Mouse (Mus musculus) limb, embryonic 11.5 days (tissue): ENCODE results near the gene Brf1. TPM values are rescaled to one million over a fixed set of nuclear protein-coding genes. Genes with fewer than 3 reads are reported as not detected.

Experiments used
- ATAC-seq: fragments of 200-750 bp; cut with Nextera tagmentation; 2 replicates; pipeline ENCODE4 v1.8.0; 2017; ENCODE audit warnings: low read depth; ENCODE audit not compliant: insufficient number of reproducible peaks, low FRiP score, low TSS enrichment
- DNase-seq: peaks from one replicate; pipeline ENCODE4 v3.0.0-alpha.2; 2015; ENCODE audit warnings: low spot score
- H3K27ac ChIP-seq: fragments of 300-500 bp; sonication (generic); replicated peaks from 2 replicates; pipeline ENCODE4 v1.5.1; 2014; ENCODE audit warnings: low read depth, mild to moderate bottlenecking, low read length
- H3K27me3 ChIP-seq: fragments of 300-500 bp; sonication (generic); 2 replicates; pipeline ENCODE4 v1.6.1; 2014; ENCODE audit warnings: mild to moderate bottlenecking, low read length, mixed read lengths; ENCODE audit not compliant: control insufficient read depth, insufficient read depth
- H3K36me3 ChIP-seq: fragments of 300-500 bp; sonication (generic); 2 replicates; pipeline ENCODE4 v1.6.1; 2014; ENCODE audit warnings: mild to moderate bottlenecking, low read length, moderate library complexity, mixed read lengths; ENCODE audit not compliant: control insufficient read depth, insufficient read depth
- H3K4me1 ChIP-seq: fragments of 300-500 bp; sonication (generic); 2 replicates; pipeline ENCODE4 v1.6.1; 2014; ENCODE audit warnings: low read length, mixed read lengths; ENCODE audit not compliant: control insufficient read depth, insufficient read depth
- H3K4me2 ChIP-seq: fragments of 300-500 bp; sonication (generic); 2 replicates; pipeline ENCODE4 v1.6.1; 2014; ENCODE audit warnings: low read depth, mild to moderate bottlenecking, moderate library complexity; ENCODE audit not compliant: severe bottlenecking
- H3K4me3 ChIP-seq: fragments of 300-500 bp; sonication (generic); 2 replicates; pipeline ENCODE4 v1.5.1; 2014; ENCODE audit warnings: low read depth, low read length
- H3K9ac ChIP-seq: fragments of 300-500 bp; sonication (generic); 2 replicates; pipeline ENCODE4 v1.6.1; 2014; ENCODE audit warnings: mild to moderate bottlenecking, low read length
- H3K9me3 ChIP-seq: fragments of 300-500 bp; sonication (generic); 2 replicates; pipeline ENCODE4 v1.6.1; 2016; ENCODE audit warnings: low read length; ENCODE audit not compliant: control insufficient read depth
- WGBS: fragments of 180-500 bp; shearing (Covaris S2); extraction: QIAGEN DNeasy Blood & Tissue Kit; methylation state at CpG from one replicate; pipeline ENCODE4 v1.1.7; 2014; 5-methylcytosine and 5-hydroxymethylcytosine counted together
- microRNA-seq: library from miRNA; unstranded; fragments of <30 nt; microRNA quantifications from one replicate; pipeline ENCODE4, GENCODE M21; 2016
- polyA plus RNA-seq: library from polyadenylated mRNA; unstranded; fragments of >200 nt; fragmentation: Nextera tagmentation; extraction: Ambion mirVana; gene quantifications from 2 replicates; pipeline ENCODE4 v1.2.1, GENCODE M21; 2014

The Brf1 gene
- polyA plus RNA-seq, 1 experiment from 2014 or later = 58.8 TPM

DNA sequence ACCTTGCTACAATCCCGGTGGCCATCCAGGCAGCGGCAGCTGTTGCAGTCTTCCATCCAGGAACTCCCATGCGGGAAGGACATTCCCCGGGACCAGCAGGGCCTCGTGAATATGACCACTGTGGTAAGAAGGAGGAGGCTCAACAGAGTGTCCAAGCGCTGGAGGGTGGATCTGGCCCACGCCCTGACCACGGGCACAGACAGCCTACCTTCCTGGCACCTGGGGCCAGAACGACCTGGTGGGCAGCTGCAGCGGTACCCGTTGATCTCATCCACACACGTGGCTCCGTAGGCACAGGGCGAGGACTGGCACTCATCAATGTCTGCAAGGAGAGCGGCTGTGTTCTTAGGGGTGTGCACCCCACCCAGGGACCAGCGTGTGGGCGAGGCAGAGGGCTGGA lies 88.8 kb downstream of the Brf1 start:
- Histone ChIP-seq H3K27ac (no peak overlapping the region), H3K4me1 (no peaks in the 10 kb centered on the region), H3K27me3 (no peaks in the 10 kb centered on the region; the same call in 1 of the 2 replicates), H3K9ac (no peak overlapping the region), H3K4me3 (no peak overlapping the region), H3K4me2 (no peak overlapping the region), H3K9me3 (no peaks in the 10 kb centered on the region), H3K36me3 (no peaks in the 10 kb centered on the region)
- DNase-seq (no peak), ATAC-seq (no peak)
- 92% methylated on average over 17 of the region's 17 CpGs for WGBS

Small RNA genes within 50 kb of the gene (microRNA-seq; reads per million reads assigned to microRNA genes)
- not detected for gene Mir6941

Other genes with a start within 250 kb of the Brf1 start
- gene Pld4, start 240.0 kb downstream of the Brf1 start, polyA plus RNA-seq = 2.8 TPM in 2 replicates
- 0.17 and 0.40 TPM in 2 replicates for gene Ahnak2, start 198.0 kb downstream of the Brf1 start, polyA plus RNA-seq
- gene Clba1, start 191.8 kb downstream of the Brf1 start, polyA plus RNA-seq = 7.0 and 7.6 TPM in 2 replicates
- 180 and 189 TPM in 2 replicates for gene Cdca4, start 171.3 kb downstream of the Brf1 start, polyA plus RNA-seq
- not detected in 2 replicates for gene Gpr132, start 132.5 kb downstream of the Brf1 start, polyA plus RNA-seq
- 4.0 and 4.7 TPM in 2 replicates for gene Jag2, start 70.9 kb downstream of the Brf1 start, polyA plus RNA-seq
- gene Nudt14, start 58.6 kb downstream of the Brf1 start, polyA plus RNA-seq = 87.9 and 90.1 TPM in 2 replicates
- gene Btbd6, start 24.2 kb downstream of the Brf1 start, polyA plus RNA-seq = 26.4 and 27.4 TPM in 2 replicates
- gene Pacs2, start 13.8 kb upstream of the Brf1 start, polyA plus RNA-seq = 11.7 and 13.5 TPM in 2 replicates
- 0.21 TPM in 1 of 2 replicates, not detected in the other for gene Tex22, start 73.8 kb upstream of the Brf1 start, polyA plus RNA-seq
- gene Mta1, start 97.6 kb upstream of the Brf1 start, polyA plus RNA-seq = 24.2 and 26.4 TPM in 2 replicates
- gene Crip2, start 139.5 kb upstream of the Brf1 start, polyA plus RNA-seq = 49.7 and 53.8 TPM in 2 replicates
- 56.2 and 62.8 TPM in 2 replicates for gene Crip1, start 145.6 kb upstream of the Brf1 start, polyA plus RNA-seq
- 39.9 and 41.3 TPM in 2 replicates for gene Tedc1, start 155.7 kb upstream of the Brf1 start, polyA plus RNA-seq
- gene Tmem121, start 185.2 kb upstream of the Brf1 start, polyA plus RNA-seq = 8.0 and 12.0 TPM in 2 replicates